Mouse (Mus musculus): ENCODE measurements around the gene Cdr2.

DNA sequence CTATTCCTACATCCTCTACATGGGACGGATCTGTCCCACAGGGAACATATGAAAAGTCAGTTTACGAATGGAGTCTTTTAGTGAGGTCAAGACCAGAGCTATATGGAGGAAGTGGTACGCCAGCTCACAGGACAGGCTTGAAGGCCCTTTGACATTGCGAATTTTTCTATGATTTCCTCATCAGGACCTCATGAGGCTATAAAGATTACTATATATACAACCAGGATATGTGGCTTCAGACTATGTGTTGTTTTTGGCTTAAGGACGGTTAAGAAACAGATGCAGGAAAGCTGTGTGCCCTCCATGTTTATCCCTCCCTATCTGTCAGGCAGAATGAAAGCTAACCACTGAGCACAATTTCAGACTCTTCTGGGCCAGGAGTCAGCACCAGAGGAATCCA lies 19.0 kb downstream of the Cdr2 start:
- no peak for TF ChIP-seq CTCF (IDR thresholded peaks at IDR 0.05; ENCODE audit: low read depth)
- TF ChIP-seq EP300 (IDR thresholded peaks at IDR 0.05; ENCODE audit: low read depth), result no peak
